ENCODE assay signal across 19 mouse cellular contexts in genomic region chr7:110498653-110499052, GRCm38 (mm10).
"Had no signal": no experiment of that assay in that cellular context is flagged by ENCODE, and none has a peak within 500 bp of the region (broad histone marks: within the 10 kb centered on the region; RNA-seq: fewer than 3 reads in every experiment).

No protein-coding gene starts in this region.

- H3K4me3 ChIP-seq: liver, embryonic 12.5 days; midbrain, embryonic 10.5 days; midbrain, embryonic 12.5 days; myocyte; neural tube, embryonic 13.5 days; neural tube, embryonic 15.5 days had no signal

- H3K27me3 ChIP-seq: liver, embryonic 12.5 days; midbrain, embryonic 12.5 days; neural tube, embryonic 13.5 days; neural tube, embryonic 15.5 days had no signal

- ATAC-seq: liver, embryonic 12.5 days; midbrain, embryonic 16.5 days had no signal

- DNase-seq: lung, adult 18-20 months; lung, postnatal 4 days; midbrain, embryonic 14.5 days; retina, postnatal 1 day; right cerebral cortex, adult 18-20 months; right cerebral cortex, postnatal 25 days; right cerebral cortex, postnatal 4 days; spleen, adult 18-20 months; thymus, adult 18-20 months; thymus, postnatal 14 days; thymus, postnatal 36 days had no signal

- H3K36me3 ChIP-seq: liver, embryonic 12.5 days; midbrain, embryonic 10.5 days; midbrain, embryonic 12.5 days; neural tube, embryonic 13.5 days; neural tube, embryonic 15.5 days had no signal

- H3K27ac ChIP-seq: liver, embryonic 12.5 days; liver, embryonic 14.5 days; midbrain, embryonic 10.5 days; midbrain, embryonic 12.5 days; neural tube, embryonic 13.5 days; neural tube, embryonic 15.5 days had no signal

- H3K9me3 ChIP-seq: liver, embryonic 12.5 days; neural tube, embryonic 15.5 days had no signal

- H3K4me2 ChIP-seq: liver, embryonic 12.5 days; midbrain, embryonic 12.5 days; neural tube, embryonic 13.5 days; neural tube, embryonic 15.5 days had no signal

- H3K4me1 ChIP-seq: liver, embryonic 12.5 days; midbrain, embryonic 10.5 days; midbrain, embryonic 12.5 days; neural tube, embryonic 13.5 days; neural tube, embryonic 15.5 days had no signal

- H3K9ac ChIP-seq: liver, embryonic 12.5 days; liver, embryonic 14.5 days; midbrain, embryonic 12.5 days; neural tube, embryonic 13.5 days; neural tube, embryonic 15.5 days had no signal
